Mouse (Mus musculus) testis, postnatal 14 days (tissue): ENCODE results near the gene Dock9.
"Not testable (repeated sequence)": the region's sequence is repeated elsewhere in the genome, so short reads cannot be mapped to it uniquely, and the experiment has no call there.

Experiments used
- DNase-seq: peaks from one replicate; pipeline ENCODE4 v3.0.0; 2021; ENCODE audit warnings: low spot score

Gene Dock9

GRCm38 (mm10) chr14:121660167-121660894 is 137.3 kb downstream of the Dock9 start:
- DNase-seq, result no peak

DNA sequence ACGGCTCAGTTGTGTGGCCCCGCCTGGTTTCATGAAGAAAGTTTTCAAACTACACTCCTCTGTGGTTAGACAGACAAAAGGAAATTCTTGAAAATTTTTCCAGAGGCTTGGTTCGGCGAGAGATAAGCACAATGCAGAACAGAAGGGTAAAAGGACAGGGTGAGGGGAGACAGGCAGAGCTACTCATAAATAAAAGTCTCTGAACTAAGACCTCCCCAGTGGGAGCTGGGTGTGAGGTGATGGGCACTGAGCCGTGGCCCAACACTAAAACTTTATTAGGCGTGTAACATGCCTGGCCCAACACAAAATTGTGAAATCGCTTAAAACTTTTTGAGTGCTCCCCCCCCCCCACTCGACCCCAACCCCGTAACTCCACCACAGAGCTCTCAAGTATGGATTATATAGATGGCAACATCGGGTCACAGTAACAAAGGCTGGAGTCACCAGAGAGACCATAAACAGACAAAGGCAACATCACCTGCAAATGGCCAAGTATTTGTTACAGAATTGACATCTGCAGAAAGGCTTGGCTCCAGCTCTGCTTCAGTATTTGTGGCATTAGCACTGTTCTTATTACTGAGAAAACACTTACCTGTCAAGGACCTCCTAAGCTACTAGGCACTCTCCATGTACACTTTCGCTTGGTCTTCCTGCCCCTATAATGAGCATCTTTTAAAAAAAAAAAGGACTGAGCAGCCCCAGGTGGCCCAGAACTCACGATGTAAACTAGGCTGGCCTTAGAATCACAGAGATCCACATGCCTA is 138.4 kb downstream of the Dock9 start:
- no peak for DNase-seq

DNA sequence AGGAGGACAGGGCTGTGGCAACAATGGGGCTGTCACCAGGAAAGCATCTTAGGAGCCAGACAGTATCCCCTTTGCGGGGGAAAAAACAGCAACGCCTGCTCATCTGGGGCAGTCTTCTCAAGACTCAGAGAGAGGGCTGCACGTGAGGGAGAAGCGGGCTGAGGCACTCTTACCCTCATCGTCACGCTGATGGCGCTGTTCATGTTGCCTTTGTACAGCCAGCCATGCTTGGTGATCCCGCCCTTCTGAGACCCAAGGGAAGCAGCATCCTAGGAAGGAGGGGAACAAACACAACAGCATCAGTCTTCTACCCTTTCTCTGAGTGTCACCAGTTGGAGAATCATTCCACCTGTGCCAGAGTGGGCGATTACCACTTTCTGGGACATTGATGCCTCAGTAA is 139.1 kb downstream of the Dock9 start:
- DNase-seq, result no peak

DNA sequence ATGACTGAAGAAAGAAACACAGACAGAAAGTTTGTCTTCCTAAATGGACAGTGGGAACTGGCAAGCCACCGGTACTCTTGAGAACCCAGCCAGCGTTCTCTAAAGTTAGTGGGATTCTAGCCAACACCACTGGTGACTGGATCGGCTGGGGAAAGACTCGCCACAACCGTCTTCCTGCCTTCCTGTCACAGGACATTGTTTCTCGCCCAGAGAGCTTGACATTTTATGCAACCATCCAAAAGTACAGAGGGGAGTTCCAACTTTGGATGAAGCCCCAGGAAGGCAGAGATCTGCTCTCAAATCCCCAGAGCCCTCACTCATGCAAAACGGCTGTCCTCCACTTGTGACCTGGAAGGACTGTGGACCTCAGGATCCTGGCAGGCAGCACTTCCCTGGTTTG is 140.0 kb downstream of the Dock9 start:
- no peak for DNase-seq

DNA sequence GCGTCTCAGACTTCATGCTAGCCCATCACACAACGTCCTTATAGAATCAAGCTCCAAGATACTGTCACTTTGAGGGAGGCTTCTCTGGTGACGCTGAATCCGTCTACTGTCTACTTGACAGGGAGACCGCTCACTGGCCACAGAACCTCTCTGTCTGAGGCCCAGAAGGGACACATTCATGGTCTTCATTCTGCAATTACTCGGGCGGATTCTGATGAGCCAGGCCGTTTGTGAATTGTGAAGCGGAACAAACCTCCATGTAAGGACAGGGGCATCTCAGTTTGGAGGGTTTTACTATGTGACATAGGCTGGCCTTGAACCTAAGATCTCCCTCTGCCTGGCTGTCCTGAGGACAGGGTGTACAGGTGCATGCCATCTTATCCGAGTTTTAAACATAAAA is 140.7 kb downstream of the Dock9 start:
- DNase-seq, result no peak

- DNase-seq, result no peak
Observed at GRCm38 (mm10) chr14:121654977-121655376, 142.7 kb downstream of the Dock9 start.

DNA sequence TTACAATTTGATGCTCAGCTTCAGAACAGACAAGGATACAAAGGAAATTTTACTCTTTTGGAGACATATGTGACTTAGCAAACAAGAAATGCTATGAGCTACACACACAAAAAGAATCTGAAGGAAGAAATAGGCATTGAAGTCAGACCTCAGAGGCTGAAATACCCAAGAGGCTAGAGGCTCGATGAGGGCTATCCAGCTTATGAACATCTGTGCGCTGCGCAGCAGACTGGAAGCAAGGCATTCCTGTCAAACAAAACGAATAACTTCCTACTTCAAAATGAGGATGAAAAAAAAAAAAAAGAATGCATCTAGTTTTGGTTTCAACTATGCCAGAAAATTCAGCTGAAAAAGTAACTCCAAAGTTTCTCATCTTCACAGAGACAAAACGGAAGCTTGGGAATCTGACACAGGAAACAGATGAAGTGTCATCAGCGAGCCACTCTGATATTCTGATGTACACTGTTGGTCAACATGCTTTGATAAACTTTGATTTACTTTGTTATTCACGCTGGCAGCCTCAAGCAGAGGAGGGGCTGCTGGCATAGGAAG is 143.1 kb downstream of the Dock9 start:
- DNase-seq, result no peak

DNA sequence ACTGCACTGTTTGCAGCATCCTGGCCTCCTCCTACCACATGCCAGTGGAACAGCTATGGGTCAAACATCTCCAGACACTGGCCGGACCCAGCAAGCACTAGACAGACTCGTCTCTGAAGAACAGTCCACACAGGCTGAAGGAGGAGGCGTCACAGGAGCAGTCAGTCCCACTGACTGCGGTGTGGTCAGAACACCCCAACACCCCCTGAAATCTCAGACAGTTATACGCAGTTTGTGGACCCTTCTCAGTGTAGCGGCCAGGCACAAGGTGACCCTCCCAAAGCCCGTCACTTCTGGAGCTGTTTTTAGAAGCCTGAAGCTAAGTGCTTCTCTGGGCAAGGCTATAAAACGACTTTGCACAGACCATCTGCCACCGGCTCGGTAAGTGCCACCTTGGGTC is 143.9 kb downstream of the Dock9 start:
- no peak for DNase-seq

DNA sequence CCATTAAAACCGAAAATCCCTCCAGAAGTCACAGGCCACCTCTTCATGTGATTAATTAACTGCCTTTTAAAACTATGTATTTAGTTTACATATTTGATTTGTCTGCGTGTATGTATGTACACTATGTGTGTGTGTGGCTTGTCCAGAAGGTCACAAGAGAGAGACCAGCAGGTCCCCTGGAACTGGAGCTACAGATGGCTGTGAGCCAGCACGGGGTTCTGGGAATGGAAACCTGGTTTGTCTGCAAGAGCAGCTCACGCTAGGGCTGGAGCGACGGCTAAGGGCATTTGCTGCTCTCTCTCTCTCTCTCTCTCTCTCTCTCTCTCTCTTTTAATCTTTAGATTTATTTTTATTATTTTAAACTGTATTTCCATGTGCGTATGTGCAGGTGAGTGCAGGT is 144.4 kb downstream of the Dock9 start:
- no peak for DNase-seq

DNA sequence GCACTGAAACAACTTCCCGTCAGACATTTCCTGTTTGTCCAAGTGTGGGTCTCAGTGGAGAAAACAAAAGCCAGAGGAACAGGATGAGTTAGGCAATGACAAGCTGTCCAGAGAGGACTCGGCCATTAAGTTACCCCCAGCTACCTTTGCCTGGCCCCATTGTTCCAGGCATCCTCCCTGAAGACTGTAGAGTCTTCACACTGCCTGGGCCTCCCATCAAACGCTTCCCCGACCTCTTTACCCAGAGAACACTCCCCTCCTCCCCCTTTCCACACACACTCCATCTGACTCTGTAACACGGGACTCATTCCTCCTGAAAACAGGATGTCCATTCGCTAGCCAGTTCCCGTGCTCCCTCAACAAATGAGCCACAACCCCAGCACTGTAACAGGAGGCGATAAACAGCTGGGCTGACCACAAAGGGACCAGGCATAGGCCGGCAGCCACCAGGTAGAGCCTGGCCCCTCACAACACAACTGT is 149.0 kb downstream of the Dock9 start:
- DNase-seq, result no peak

- no peak for DNase-seq
Observed at GRCm38 (mm10) chr14:121647693-121648092, 149.9 kb downstream of the Dock9 start.

GRCm38 (mm10) chr14:121646617-121647016 is 151.0 kb downstream of the Dock9 start:
- DNase-seq, result no peak

GRCm38 (mm10) chr14:121644302-121644701 is 153.3 kb downstream of the Dock9 start:
- no peak for DNase-seq

GRCm38 (mm10) chr14:121641271-121641670 is 156.4 kb downstream of the Dock9 start:
- no peak for DNase-seq

GRCm38 (mm10) chr14:121636935-121637510 is 160.6 kb downstream of the Dock9 start:
- DNase-seq, result no peak

DNA sequence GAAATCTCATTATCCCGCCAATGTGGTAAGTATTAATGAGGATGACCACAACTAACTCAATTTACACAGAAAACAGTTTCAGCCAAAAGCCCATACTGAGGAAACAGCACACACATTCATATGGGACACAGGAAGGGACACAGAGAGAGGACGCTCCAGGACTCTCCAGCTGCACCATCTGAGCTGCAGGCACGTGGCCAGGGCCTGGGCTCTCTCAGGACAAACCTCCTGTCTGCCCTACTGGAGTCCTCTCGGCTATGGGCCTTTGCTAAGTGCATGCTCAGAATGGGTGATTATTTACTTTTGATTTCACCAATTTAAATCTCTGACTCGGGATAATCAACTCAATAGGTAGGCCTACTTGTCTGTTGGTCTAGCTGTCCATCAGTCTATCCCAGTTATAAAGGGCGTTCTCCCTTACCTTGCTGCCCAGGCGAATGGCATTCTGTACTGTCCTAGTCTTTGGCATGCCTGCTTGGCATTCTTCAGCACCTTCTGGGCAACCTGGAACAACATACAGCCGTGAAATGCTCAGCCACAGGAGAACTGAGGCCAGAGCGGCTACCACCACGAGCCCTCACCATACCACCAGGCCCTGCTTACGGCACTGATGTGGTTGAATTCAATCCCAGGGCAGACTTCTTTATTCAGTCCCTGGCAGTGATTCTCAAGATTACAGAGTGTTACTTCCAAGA is 162.8 kb downstream of the Dock9 start:
- no peak for DNase-seq

DNA sequence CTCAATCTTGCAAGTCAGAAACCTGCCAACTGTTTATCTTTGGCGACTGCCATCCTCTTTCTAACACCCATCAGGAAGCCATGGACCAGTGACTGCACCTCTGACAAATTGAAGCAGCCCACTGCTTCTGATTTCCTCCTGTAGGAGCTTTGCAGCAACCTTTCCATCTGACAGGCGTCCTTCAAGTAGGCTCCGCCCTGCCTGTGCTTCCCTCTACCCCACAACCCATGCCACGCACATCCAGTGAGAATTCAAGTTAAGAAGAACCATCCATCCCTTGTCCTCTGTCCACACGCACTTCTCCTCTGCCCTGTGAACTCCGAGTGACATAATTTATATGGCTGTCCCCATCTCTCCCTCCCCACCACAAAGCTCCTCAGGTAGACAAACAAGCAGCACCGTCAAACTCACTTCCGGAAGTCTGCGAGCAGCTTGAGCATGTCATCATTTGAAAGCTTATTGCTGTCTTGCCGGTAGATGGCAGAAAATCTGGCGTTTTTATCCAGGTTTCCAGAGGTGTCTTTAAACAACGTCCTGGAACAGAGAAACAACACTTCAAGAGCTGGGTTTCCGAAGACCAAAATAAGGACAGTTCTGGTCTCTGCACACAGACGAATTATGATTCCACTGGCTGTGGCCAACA is 163.4 kb downstream of the Dock9 start:
- DNase-seq, result no peak

- DNase-seq, result no peak
Observed at GRCm38 (mm10) chr14:121631934-121632333, 165.7 kb downstream of the Dock9 start.

GRCm38 (mm10) chr14:121626741-121627140 is 170.9 kb downstream of the Dock9 start:
- DNase-seq, result no peak

GRCm38 (mm10) chr14:121623996-121624542 is 173.6 kb downstream of the Dock9 start:
- not testable (repeated sequence) for DNase-seq

DNA sequence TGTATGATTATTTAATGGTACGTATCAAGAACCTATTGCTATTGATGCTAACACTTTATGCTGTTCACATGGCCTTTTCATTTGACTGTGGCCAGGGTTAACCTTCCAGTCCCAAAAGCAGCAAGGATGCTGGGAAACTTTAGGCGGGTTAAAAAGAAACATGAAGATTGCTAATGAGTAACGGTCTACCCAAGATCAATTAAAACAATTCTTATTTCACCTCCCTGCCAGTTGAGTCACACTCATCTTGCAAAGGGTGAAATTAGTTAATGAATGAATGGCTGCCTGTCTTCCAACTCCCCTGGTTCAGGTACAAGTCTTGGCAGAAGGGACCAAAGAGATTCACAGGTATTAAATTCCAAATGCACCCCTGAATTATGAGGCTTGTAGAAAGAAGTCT is 175.8 kb downstream of the Dock9 start:
- no peak for DNase-seq
